Mouse (Mus musculus): ENCODE results near the gene Rcc2. TPM values are rescaled to one million over a fixed set of nuclear protein-coding genes. Genes with fewer than 3 reads are reported as not detected.

Rcc2 gene
- polyA plus RNA-seq, 1 experiment from 2014 or later = 9.4 TPM

DNA sequence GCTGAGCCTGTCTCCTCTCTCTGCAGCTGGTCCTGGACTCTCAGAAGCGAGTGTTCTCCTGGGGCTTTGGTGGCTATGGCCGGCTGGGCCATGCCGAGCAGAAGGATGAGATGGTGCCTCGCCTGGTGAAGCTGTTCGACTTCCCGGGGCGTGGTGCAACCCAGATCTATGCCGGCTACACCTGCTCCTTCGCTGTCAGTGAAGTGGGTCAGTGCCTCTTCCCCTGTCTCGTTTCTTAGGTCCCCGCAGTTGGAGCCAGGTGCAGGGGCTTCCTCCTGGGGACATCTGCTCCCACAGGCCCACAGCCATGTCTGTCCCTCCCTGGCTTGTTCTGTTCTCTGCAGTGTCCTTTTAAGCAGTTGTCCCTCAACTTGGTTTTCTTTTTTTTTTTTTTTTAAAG lies 16.7 kb downstream of the Rcc2 start:
- no peaks in the 10 kb centered on the region for H3K27me3 ChIP-seq (ENCODE audit: control insufficient read depth, insufficient read depth, low read length)
- 90% methylated on average over 11 of the region's 11 CpGs for WGBS
- ATAC-seq (replicated peaks; ENCODE audit: extremely low read depth, insufficient read depth, low FRiP score) = no peak
- peaks cover 10% of the 10 kb centered on the region for H3K4me1 ChIP-seq (ENCODE audit: control insufficient read depth, insufficient read depth, low read length)
- no peak overlapping the region for H3K4me3 ChIP-seq (ENCODE audit: low read length)
- no peak overlapping the region for H3K27ac ChIP-seq (ENCODE audit: low read length)
- peaks cover 66% of the 10 kb centered on the region for H3K36me3 ChIP-seq (ENCODE audit: control insufficient read depth, insufficient read depth)
- no peak overlapping the region for H3K9ac ChIP-seq (ENCODE audit: low read length)
- H3K4me2 ChIP-seq (ENCODE audit: low read depth, low read length) = no peak overlapping the region
- no peaks in the 10 kb centered on the region for H3K9me3 ChIP-seq (replicated peaks; ENCODE audit: control insufficient read depth, low read length)

DNA sequence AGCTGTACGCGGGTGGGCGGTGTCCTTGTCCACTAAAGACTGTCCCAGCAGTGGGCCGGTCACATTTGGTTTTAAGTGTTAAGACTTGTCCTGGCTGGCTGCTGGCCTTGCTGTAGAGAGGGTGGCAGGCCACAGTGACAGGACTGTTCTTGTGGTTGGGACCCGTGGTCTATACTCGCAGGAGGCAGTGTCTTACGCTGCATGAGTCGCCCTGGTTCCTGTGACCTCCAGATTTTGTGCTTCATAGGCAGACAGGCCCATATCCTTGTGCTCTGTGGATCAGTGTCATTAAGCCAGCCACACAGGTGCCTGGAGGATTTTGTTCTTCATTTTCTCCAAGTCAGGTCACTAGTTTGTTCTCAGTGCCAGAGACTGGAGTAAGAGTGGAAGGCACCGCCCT lies 18.1 kb downstream of the Rcc2 start:
- Histone ChIP-seq H3K4me2 (ENCODE audit: low read depth, low read length) (no peak overlapping the region), H3K9ac (ENCODE audit: low read length) (no peak overlapping the region), H3K36me3 (ENCODE audit: control insufficient read depth, insufficient read depth) (peaks cover 57% of the 10 kb centered on the region), H3K4me1 (ENCODE audit: control insufficient read depth, insufficient read depth, low read length) (peaks cover 7% of the 10 kb centered on the region), H3K27ac (ENCODE audit: low read length) (no peak overlapping the region), H3K4me3 (ENCODE audit: low read length) (no peak overlapping the region), H3K9me3 (replicated peaks; ENCODE audit: control insufficient read depth, low read length) (no peaks in the 10 kb centered on the region), H3K27me3 (ENCODE audit: control insufficient read depth, insufficient read depth, low read length) (no peaks in the 10 kb centered on the region)
- 92% methylated on average over 9 of the region's 9 CpGs for WGBS
- ATAC-seq (replicated peaks; ENCODE audit: extremely low read depth, insufficient read depth, low FRiP score) = no peak

- peak overlapping the region; percentile 20; the same call in 1 of the 2 replicates for H3K27ac ChIP-seq (ENCODE audit: low read length)
Observed at GRCm38 (mm10) chr4:140720091-140720490, 19.8 kb downstream of the Rcc2 start.

DNA sequence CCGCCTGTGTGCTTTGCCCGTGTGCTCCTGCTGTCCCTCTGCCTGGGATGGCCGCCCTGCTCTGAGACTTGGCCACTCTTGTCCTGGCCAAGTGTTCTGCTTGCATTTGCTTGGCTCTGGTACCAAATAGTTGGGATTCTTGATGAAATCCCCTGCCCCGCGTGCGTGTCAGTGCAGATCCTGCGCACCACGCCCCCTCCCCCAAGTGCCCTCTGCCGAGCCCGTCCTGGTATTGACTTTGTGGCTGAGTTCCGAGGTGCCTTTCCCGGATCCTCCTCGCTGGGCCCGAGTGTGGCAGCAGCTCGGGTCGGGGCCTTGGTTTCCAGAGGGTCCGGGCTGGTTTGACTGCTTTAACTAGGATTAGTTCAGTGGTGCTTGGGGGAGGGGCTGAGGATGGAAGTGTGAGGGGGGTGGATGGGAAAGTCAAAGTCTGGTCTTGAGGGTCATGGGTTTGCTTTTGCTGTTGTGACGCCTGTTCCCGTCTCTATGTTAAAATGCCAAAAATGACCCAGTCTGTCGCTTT lies 21.7 kb downstream of the Rcc2 start:
- peaks cover 35% of the 10 kb centered on the region for H3K36me3 ChIP-seq (ENCODE audit: control insufficient read depth, insufficient read depth)
- H3K9me3 ChIP-seq (replicated peaks; ENCODE audit: control insufficient read depth, low read length) = no peaks in the 10 kb centered on the region
- no peaks in the 10 kb centered on the region for H3K4me1 ChIP-seq (ENCODE audit: control insufficient read depth, insufficient read depth, low read length)
- 80% methylated on average over 20 of the region's 20 CpGs for WGBS
- no peak overlapping the region for H3K4me2 ChIP-seq (ENCODE audit: low read depth, low read length)
- no peak for ATAC-seq (replicated peaks; ENCODE audit: extremely low read depth, insufficient read depth, low FRiP score)
- H3K9ac ChIP-seq (ENCODE audit: low read length) = no peak overlapping the region
- H3K4me3 ChIP-seq (ENCODE audit: low read length) = no peak overlapping the region
- H3K27ac ChIP-seq (ENCODE audit: low read length) = no peak overlapping the region
- no peaks in the 10 kb centered on the region for H3K27me3 ChIP-seq (ENCODE audit: control insufficient read depth, insufficient read depth, low read length)

More at GRCm38 (mm10) chr4:140720091-140720490, 19.8 kb downstream of the Rcc2 start:
- Histone ChIP-seq H3K4me2 (ENCODE audit: low read depth, low read length) (no peak overlapping the region), H3K4me3 (ENCODE audit: low read length) (no peak overlapping the region), H3K4me1 (ENCODE audit: control insufficient read depth, insufficient read depth, low read length) (no peaks in the 10 kb centered on the region), H3K36me3 (ENCODE audit: control insufficient read depth, insufficient read depth) (peaks cover 53% of the 10 kb centered on the region), H3K9me3 (replicated peaks; ENCODE audit: control insufficient read depth, low read length) (no peaks in the 10 kb centered on the region), H3K9ac (ENCODE audit: low read length) (no peak overlapping the region), H3K27me3 (ENCODE audit: control insufficient read depth, insufficient read depth, low read length) (no peaks in the 10 kb centered on the region)
- no peak for ATAC-seq (replicated peaks; ENCODE audit: extremely low read depth, insufficient read depth, low FRiP score)
- WGBS = 65% methylated on average over 5 of the region's 5 CpGs

DNA sequence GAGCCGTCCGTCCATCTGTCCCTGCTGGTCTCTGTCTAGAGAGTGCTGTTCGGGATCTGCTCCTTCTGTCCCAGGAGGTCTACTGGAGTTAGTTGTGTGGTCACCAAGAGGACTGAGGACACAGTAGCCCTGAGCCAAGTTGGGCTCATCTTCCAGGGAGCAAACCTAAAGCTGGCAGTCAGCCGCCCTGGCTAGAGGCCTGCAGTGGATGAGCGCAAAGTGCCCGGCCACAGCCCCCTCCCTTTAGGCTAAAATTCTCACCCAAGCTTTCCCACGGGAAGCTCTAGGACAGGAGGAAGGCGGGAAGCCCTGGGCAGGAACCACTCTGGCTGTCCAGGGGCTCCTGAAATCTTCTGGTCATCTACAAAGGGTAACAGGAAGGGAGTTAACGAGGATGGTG lies 22.4 kb downstream of the Rcc2 start:
- no peaks in the 10 kb centered on the region for H3K27me3 ChIP-seq (ENCODE audit: control insufficient read depth, insufficient read depth, low read length)
- H3K4me2 ChIP-seq (ENCODE audit: low read depth, low read length) = no peak overlapping the region
- H3K4me1 ChIP-seq (ENCODE audit: control insufficient read depth, insufficient read depth, low read length) = no peaks in the 10 kb centered on the region
- no peak overlapping the region for H3K4me3 ChIP-seq (ENCODE audit: low read length)
- WGBS = 78% methylated on average over 9 of the region's 9 CpGs
- H3K27ac ChIP-seq (ENCODE audit: low read length) = no peak overlapping the region
- ATAC-seq (replicated peaks; ENCODE audit: extremely low read depth, insufficient read depth, low FRiP score) = no peak
- no peaks in the 10 kb centered on the region for H3K9me3 ChIP-seq (replicated peaks; ENCODE audit: control insufficient read depth, low read length)
- H3K9ac ChIP-seq (ENCODE audit: low read length) = no peak overlapping the region
- H3K36me3 ChIP-seq (ENCODE audit: control insufficient read depth, insufficient read depth) = peaks cover 31% of the 10 kb centered on the region

- no peak for ATAC-seq (replicated peaks; ENCODE audit: extremely low read depth, insufficient read depth, low FRiP score)
- H3K27me3 ChIP-seq (ENCODE audit: control insufficient read depth, insufficient read depth, low read length) = no peaks in the 10 kb centered on the region
- no peaks in the 10 kb centered on the region for H3K9me3 ChIP-seq (replicated peaks; ENCODE audit: control insufficient read depth, low read length)
- 79% methylated on average over 9 of the region's 9 CpGs for WGBS
- H3K9ac ChIP-seq (ENCODE audit: low read length) = no peak overlapping the region
- H3K4me2 ChIP-seq (ENCODE audit: low read depth, low read length) = no peak overlapping the region
- peaks cover 26% of the 10 kb centered on the region for H3K36me3 ChIP-seq (ENCODE audit: control insufficient read depth, insufficient read depth)
- no peak overlapping the region for H3K4me3 ChIP-seq (ENCODE audit: low read length)
- no peaks in the 10 kb centered on the region for H3K4me1 ChIP-seq (ENCODE audit: control insufficient read depth, insufficient read depth, low read length)
- H3K27ac ChIP-seq (ENCODE audit: low read length) = no peak overlapping the region
Observed at GRCm38 (mm10) chr4:140723192-140723591, 22.9 kb downstream of the Rcc2 start.

GRCm38 (mm10) chr4:140723801-140724200 lies 23.5 kb downstream of the Rcc2 start:
- Histone ChIP-seq H3K36me3 (ENCODE audit: control insufficient read depth, insufficient read depth) (peaks cover 22% of the 10 kb centered on the region), H3K9me3 (replicated peaks; ENCODE audit: control insufficient read depth, low read length) (no peaks in the 10 kb centered on the region), H3K4me2 (ENCODE audit: low read depth, low read length) (no peak overlapping the region), H3K9ac (ENCODE audit: low read length) (no peak overlapping the region), H3K27ac (ENCODE audit: low read length) (no peak overlapping the region), H3K27me3 (ENCODE audit: control insufficient read depth, insufficient read depth, low read length) (no peaks in the 10 kb centered on the region), H3K4me3 (ENCODE audit: low read length) (no peak overlapping the region), H3K4me1 (ENCODE audit: control insufficient read depth, insufficient read depth, low read length) (no peaks in the 10 kb centered on the region)
- WGBS = 58% methylated on average over 5 of the region's 5 CpGs
- no peak for ATAC-seq (replicated peaks; ENCODE audit: extremely low read depth, insufficient read depth, low FRiP score)

GRCm38 (mm10) chr4:140724739-140725138 lies 24.4 kb downstream of the Rcc2 start:
- no peak for ATAC-seq (replicated peaks; ENCODE audit: extremely low read depth, insufficient read depth, low FRiP score)
- WGBS = 60% methylated on average over 6 of the region's 6 CpGs
- H3K4me2 ChIP-seq (ENCODE audit: low read depth, low read length) = no peak overlapping the region
- H3K9ac ChIP-seq (ENCODE audit: low read length) = no peak overlapping the region
- H3K36me3 ChIP-seq (ENCODE audit: control insufficient read depth, insufficient read depth) = peaks cover 15% of the 10 kb centered on the region
- no peak overlapping the region for H3K4me3 ChIP-seq (ENCODE audit: low read length)
- H3K9me3 ChIP-seq (replicated peaks; ENCODE audit: control insufficient read depth, low read length) = no peaks in the 10 kb centered on the region
- no peak overlapping the region for H3K27ac ChIP-seq (ENCODE audit: low read length)
- H3K27me3 ChIP-seq (ENCODE audit: control insufficient read depth, insufficient read depth, low read length) = no peaks in the 10 kb centered on the region
- H3K4me1 ChIP-seq (ENCODE audit: control insufficient read depth, insufficient read depth, low read length) = no peaks in the 10 kb centered on the region

DNA sequence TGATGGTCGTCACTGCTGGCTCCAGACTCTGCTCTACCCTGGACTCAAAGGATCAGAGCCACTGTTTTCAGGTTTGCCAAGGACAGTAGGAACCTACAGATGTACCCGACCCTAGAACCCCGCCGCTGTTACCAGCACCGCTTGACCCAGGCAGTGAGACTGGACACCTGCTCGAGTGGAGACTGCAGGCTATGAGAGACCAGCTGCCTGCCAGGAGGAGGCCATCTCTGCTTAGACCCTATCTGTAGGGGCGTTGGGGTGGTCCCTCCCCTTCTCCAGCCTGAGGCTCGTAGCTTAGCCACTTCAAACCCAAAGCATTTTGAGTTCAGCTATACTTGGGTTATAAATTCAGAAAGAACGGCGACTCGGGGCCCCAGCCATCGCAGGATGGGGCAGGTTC lies 26.6 kb downstream of the Rcc2 start:
- ATAC-seq (replicated peaks; ENCODE audit: extremely low read depth, insufficient read depth, low FRiP score) = no peak
- Histone ChIP-seq H3K9ac (ENCODE audit: low read length) (no peak overlapping the region), H3K4me2 (ENCODE audit: low read depth, low read length) (no peak overlapping the region), H3K27me3 (ENCODE audit: control insufficient read depth, insufficient read depth, low read length) (no peaks in the 10 kb centered on the region), H3K4me1 (ENCODE audit: control insufficient read depth, insufficient read depth, low read length) (no peaks in the 10 kb centered on the region), H3K27ac (ENCODE audit: low read length) (no peak overlapping the region), H3K36me3 (ENCODE audit: control insufficient read depth, insufficient read depth) (no peaks in the 10 kb centered on the region; the same call in 1 of the 2 replicates), H3K9me3 (replicated peaks; ENCODE audit: control insufficient read depth, low read length) (no peaks in the 10 kb centered on the region), H3K4me3 (ENCODE audit: low read length) (no peak overlapping the region)
- WGBS = 84% methylated on average over 12 of the region's 12 CpGs
